Mouse (Mus musculus): Measurements from ENCODE around the gene Ceacam15.
"Not testable (repeated sequence)": the region's sequence is repeated elsewhere in the genome, so short reads cannot be mapped to it uniquely, and the experiment has no call there.

Gene Ceacam15

GRCm38 (mm10) chr7:16668331-16668930 is 7.1 kb downstream of the Ceacam15 start:
- not testable (repeated sequence) for H3K27me3 ChIP-seq (ENCODE audit: control insufficient read depth, insufficient read depth, low read length, poor library complexity, severe bottlenecking); DNase-seq (ENCODE audit: low read depth, low spot score); H3K36me3 ChIP-seq (ENCODE audit: control insufficient read depth, insufficient read depth, low read length, poor library complexity, severe bottlenecking)

DNA sequence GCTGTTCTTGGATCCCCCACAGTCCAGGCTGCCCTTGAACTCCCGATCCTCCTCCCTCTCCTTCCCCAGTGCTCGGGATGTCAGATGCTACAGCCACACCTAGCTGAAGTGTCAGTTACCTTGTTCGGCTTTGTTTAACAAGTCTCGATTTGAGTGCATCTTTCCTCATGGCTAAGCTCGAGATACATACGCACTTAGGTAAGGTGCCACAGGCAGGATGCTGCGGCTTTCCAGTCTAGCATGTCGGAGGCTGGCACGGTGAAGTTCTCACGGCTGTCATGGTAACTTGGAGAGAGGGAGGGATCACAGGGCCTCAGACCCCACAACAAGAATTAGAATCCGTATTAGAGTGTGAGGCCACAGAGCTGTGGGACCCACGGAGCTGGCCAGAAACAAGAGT is 31.2 kb downstream of the Ceacam15 start:
- H3K36me3 ChIP-seq (ENCODE audit: control insufficient read depth, insufficient read depth, low read length, poor library complexity, severe bottlenecking): no peaks in the 10 kb centered on the region
- no peaks in the 10 kb centered on the region for H3K27me3 ChIP-seq (ENCODE audit: control insufficient read depth, insufficient read depth, low read length, poor library complexity, severe bottlenecking)
- DNase-seq (ENCODE audit: low read depth, low spot score): no peak

- H3K36me3 ChIP-seq (ENCODE audit: control insufficient read depth, insufficient read depth, low read length, poor library complexity, severe bottlenecking); DNase-seq (ENCODE audit: low read depth, low spot score); H3K27me3 ChIP-seq (ENCODE audit: control insufficient read depth, insufficient read depth, low read length, poor library complexity, severe bottlenecking): not testable (repeated sequence)
These were observed 32.4 kb downstream of the Ceacam15 start for GRCm38 (mm10) chr7:16643106-16643505.

DNA sequence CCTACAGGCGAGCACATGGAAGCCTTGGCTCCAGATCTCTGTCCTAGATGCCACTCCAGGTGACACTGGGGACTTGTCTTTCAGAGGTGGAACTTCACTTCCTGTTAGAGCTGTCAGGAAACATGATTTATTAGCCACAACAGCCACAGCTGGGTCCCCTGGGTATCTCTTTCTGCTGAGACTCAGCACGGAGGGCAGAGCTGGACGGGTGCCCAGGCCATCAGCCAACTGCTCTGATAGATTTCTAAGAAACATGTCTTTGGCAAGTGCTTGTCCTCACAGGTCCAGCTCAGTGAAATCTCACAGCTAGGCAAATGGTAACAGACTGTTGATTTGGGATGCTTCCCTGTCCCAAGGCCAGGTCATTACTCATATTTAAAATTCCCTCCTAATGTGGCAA is 36.5 kb downstream of the Ceacam15 start:
- peak; percentile 19 for DNase-seq (ENCODE audit: low read depth, low spot score)

GRCm38 (mm10) chr7:16635116-16635515 is 40.4 kb downstream of the Ceacam15 start:
- Histone ChIP-seq H3K27me3 (ENCODE audit: control insufficient read depth, insufficient read depth, low read length, poor library complexity, severe bottlenecking) (no peaks in the 10 kb centered on the region), H3K36me3 (ENCODE audit: control insufficient read depth, insufficient read depth, low read length, poor library complexity, severe bottlenecking) (no peaks in the 10 kb centered on the region)
- DNase-seq (ENCODE audit: low read depth, low spot score): no peak

More for the DNA sequence above, 36.5 kb downstream of the Ceacam15 start:
- Histone ChIP-seq H3K36me3 (ENCODE audit: control insufficient read depth, insufficient read depth, low read length, poor library complexity, severe bottlenecking) (no peaks in the 10 kb centered on the region), H3K27me3 (ENCODE audit: control insufficient read depth, insufficient read depth, low read length, poor library complexity, severe bottlenecking) (no peaks in the 10 kb centered on the region)

- H3K27me3 ChIP-seq (ENCODE audit: control insufficient read depth, insufficient read depth, low read length, poor library complexity, severe bottlenecking); H3K36me3 ChIP-seq (ENCODE audit: control insufficient read depth, insufficient read depth, low read length, poor library complexity, severe bottlenecking): not testable (repeated sequence)
- DNase-seq (ENCODE audit: low read depth, low spot score): peak; percentile 75
These were observed 41.6 kb downstream of the Ceacam15 start for GRCm38 (mm10) chr7:16633913-16634312.

DNA sequence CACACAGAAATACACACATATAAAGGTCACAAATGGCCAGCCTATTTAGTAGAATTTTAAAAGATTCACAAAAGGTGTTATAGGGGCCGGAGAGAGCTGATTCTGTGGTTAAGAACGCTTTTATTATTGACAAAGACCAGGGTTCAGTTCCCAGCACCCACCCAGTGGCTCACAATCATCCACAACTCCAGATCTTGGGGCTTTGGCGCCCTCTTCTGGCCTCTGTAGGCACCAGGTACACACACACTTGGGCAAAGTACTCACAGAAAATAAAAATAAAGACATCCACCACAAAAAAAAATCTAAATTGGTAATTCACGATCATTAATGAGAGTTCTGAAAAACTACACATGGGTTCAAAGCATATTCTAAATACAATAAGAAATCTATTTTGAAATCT is 43.6 kb downstream of the Ceacam15 start:
- Histone ChIP-seq H3K27me3 (ENCODE audit: control insufficient read depth, insufficient read depth, low read length, poor library complexity, severe bottlenecking) (no peaks in the 10 kb centered on the region), H3K36me3 (ENCODE audit: control insufficient read depth, insufficient read depth, low read length, poor library complexity, severe bottlenecking) (no peaks in the 10 kb centered on the region)
- DNase-seq (ENCODE audit: low read depth, low spot score): peak; percentile 32

GRCm38 (mm10) chr7:16631025-16631424 is 44.5 kb downstream of the Ceacam15 start:
- H3K36me3 ChIP-seq (ENCODE audit: control insufficient read depth, insufficient read depth, low read length, poor library complexity, severe bottlenecking): no peaks in the 10 kb centered on the region
- H3K27me3 ChIP-seq (ENCODE audit: control insufficient read depth, insufficient read depth, low read length, poor library complexity, severe bottlenecking): no peaks in the 10 kb centered on the region
- peak; percentile 42 for DNase-seq (ENCODE audit: low read depth, low spot score)

GRCm38 (mm10) chr7:16629598-16630296 is 45.8 kb downstream of the Ceacam15 start:
- no peaks in the 10 kb centered on the region for H3K27me3 ChIP-seq (ENCODE audit: control insufficient read depth, insufficient read depth, low read length, poor library complexity, severe bottlenecking)
- DNase-seq (ENCODE audit: low read depth, low spot score): peak; percentile 80
- no peaks in the 10 kb centered on the region for H3K36me3 ChIP-seq (ENCODE audit: control insufficient read depth, insufficient read depth, low read length, poor library complexity, severe bottlenecking)

DNA sequence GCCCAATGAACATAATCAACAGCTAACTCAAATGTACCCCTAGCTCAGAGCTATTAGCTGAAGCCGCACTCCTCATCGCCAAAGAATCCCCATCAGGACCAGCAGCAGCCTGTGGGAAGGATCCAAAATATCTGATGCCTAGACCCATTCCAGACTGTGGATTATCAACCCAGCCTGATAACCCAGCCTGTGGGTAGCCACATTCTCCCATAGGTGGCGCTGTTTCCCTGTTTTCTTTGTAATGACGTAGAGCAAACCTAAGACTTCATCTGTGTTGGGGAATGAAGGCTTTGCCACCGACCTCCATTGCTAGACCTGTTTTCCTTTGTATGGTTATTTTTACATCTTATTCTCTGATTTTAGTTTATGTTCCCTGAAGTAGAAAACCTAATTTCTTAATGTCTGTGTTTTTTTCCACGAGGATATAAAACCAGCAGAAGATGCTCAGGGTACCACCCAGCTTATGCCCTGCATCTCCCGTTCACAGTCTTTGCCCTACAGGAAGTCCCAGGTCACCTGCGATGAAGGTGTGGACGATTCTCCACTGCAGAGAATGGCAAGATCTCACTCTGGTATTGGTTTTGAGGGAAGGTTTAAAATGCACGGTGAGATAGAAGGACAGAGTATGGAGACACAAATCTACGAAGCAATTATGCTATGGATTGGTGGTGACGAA is 47.3 kb downstream of the Ceacam15 start:
- Histone ChIP-seq H3K36me3 (ENCODE audit: control insufficient read depth, insufficient read depth, low read length, poor library complexity, severe bottlenecking) (no peaks in the 10 kb centered on the region), H3K27me3 (ENCODE audit: control insufficient read depth, insufficient read depth, low read length, poor library complexity, severe bottlenecking) (no peaks in the 10 kb centered on the region)
- peak; percentile 86 for DNase-seq (ENCODE audit: low read depth, low spot score)

DNA sequence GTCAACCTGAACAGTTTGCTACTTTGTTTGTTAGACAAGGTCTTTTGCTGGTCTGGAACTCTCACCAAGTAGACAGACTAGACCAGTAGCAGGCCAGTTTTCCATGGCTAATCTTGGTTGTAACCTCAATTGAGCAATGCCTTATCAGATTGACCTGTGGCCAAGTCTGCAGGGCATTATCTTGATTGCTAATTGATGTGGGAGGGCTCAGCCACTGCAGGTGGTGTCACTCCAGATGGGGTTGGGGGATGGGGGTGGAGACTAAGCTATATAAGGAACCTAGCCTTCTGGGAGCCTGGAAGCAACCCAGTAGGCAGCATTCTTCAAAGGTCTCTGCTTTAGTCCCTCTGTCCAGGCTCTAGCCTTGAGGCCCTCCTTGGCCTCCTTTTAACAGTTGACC is 51.8 kb downstream of the Ceacam15 start:
- no peak for DNase-seq (ENCODE audit: low read depth, low spot score)
- Histone ChIP-seq H3K36me3 (ENCODE audit: control insufficient read depth, insufficient read depth, low read length, poor library complexity, severe bottlenecking) (no peaks in the 10 kb centered on the region), H3K27me3 (ENCODE audit: control insufficient read depth, insufficient read depth, low read length, poor library complexity, severe bottlenecking) (no peaks in the 10 kb centered on the region)

GRCm38 (mm10) chr7:16623131-16623530 is 52.4 kb downstream of the Ceacam15 start:
- no peak for DNase-seq (ENCODE audit: low read depth, low spot score)
- no peaks in the 10 kb centered on the region for H3K36me3 ChIP-seq (ENCODE audit: control insufficient read depth, insufficient read depth, low read length, poor library complexity, severe bottlenecking)
- no peaks in the 10 kb centered on the region for H3K27me3 ChIP-seq (ENCODE audit: control insufficient read depth, insufficient read depth, low read length, poor library complexity, severe bottlenecking)

Data from splenic B cell, adult 2 months (primary cell).